Mouse (Mus musculus): ENCODE results near the gene Spns3.

DNA sequence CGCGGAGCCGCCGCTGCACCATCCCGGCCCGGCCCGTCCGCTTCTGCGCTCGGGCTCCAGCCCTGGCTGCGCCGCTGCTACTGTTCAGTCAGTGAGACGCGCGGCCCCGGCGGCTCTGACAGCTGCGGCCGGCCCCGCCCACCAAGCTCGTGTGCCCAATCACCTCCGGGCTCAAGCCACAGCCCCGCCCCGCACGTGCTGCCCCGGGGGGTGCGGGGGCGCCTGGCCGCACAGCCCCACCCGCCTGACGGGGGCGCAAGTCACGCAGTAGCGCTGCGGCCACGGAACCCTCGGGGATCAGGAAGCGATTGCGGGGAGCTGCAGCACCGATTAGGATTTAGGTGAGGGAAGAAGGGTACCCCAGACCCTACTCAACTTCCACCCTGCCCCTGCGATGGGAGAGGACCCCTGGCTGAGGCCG lies 60.4 kb downstream of the Spns3 start, which contains the start of gene Spns2:
- TF ChIP-seq CTCF (IDR thresholded peaks at IDR 0.05; ENCODE audit: insufficient read depth, low read length) (0 out of 2 replicates have a peak, but pooled peaks have one; percentile 7), POLR2A (IDR thresholded peaks at IDR 0.05; ENCODE audit: borderline replicate concordance, extremely low read depth, low read depth, low read length) (peak; percentile 70; the same call in 1 of the 2 replicates)

All from lung, adult 2 months (tissue).